Mouse (Mus musculus) stomach, postnatal 0 days (tissue): ENCODE results near the gene Ctsd.

Experiments
- CTCF ChIP-seq: IDR thresholded peaks from 2 replicates; pipeline ENCODE4 v1.5.1; 2016; ENCODE audit warnings: antibody characterized with exemption, low read depth, mild to moderate bottlenecking, moderate library complexity
- EP300 ChIP-seq: optimal IDR thresholded peaks from 2 replicates; pipeline ENCODE3; 2016; ENCODE audit warnings: antibody characterized with exemption

DNA sequence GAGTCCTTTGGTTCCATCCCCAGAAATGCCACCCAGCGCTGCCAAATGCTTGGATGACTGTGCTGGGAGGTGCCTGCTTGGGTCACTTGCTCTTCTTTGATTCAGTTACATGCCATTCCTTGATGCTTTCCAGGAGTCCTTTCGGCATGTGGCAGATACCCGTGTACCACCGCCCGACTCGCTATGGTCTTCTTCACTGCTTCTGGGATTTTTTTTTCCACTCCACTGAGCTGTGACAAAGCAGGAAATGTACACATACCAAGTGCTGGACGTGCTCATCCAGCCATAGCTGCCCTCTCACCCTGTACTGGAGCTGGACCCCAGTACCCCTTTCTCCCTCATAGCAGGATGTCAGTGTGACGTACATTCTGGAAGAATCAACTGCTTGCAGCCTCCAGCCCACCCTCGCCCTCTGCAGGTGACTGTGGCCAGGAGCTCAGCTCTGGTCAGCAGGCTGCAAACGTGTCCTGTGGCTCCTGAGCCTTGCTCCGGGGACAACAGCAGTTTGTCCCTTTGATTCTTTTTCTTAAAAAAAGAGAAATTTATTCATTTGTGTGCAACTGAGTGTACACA is 37.9 kb upstream of the Ctsd start:
- TF ChIP-seq CTCF, result peak; percentile 71
- TF ChIP-seq EP300, result no peak
